In genomic region chr3:29082296-29082995, GRCm38 (mm10) we compare ENCODE assay signal across 8 mouse cellular contexts. TPM values are rescaled to one million over a fixed set of nuclear protein-coding genes. Genes with fewer than 3 reads are reported as not detected.
DNase-seq lines count a peak whose midpoint lies in the region; ATAC-seq and TF ChIP-seq lines count a peak whose summit lies in the region.

No protein-coding gene starts in this region.

- peak; percentile 19 for DNase-seq in ES-CJ7 (ENCODE audit: low read depth, low spot score)
- peak; percentile 21 to 36 for DNase-seq in adrenal gland, postnatal 36 days
- peak; percentile 24 to 37 for DNase-seq in left cerebral cortex, postnatal 14 days (ENCODE audit: low spot score in 2 of 2)
- peak; percentile 96 for DNase-seq in midbrain, embryonic 11.5 days (ENCODE audit: low spot score, missing footprints)
- peak; percentile 13 for DNase-seq in stomach, postnatal 0 days (ENCODE audit: low spot score)
- no peak for DNase-seq in MN1 (ENCODE audit: low spot score)

- no peak for TF ChIP-seq EP300 in stomach, postnatal 0 days (optimal IDR thresholded peaks at IDR 0.05)

- peak overlapping the region; percentile 88 for H3K4me2 ChIP-seq in forebrain, embryonic 16.5 days (ENCODE audit: low read length)
- H3K4me2 ChIP-seq in intestine, embryonic 16.5 days (ENCODE audit: low read depth, low read length), result peak overlapping the region; percentile 82
- peak overlapping the region; percentile 80 for H3K4me2 ChIP-seq in midbrain, embryonic 11.5 days
- H3K4me2 ChIP-seq in stomach, postnatal 0 days (replicated peaks; ENCODE audit: low read depth), result peak overlapping the region; percentile 56

- peak overlapping the region; percentile 57 for H3K4me3 ChIP-seq in forebrain, embryonic 16.5 days (replicated peaks; ENCODE audit: low read length)
- H3K4me3 ChIP-seq in intestine, embryonic 16.5 days (ENCODE audit: low read length), result peak overlapping the region; percentile 47
- peak overlapping the region; percentile 66 for H3K4me3 ChIP-seq in midbrain, embryonic 11.5 days (ENCODE audit: low read depth, low read length)
- H3K4me3 ChIP-seq in stomach, postnatal 0 days (ENCODE audit: low read depth, low read length), result peak overlapping the region; percentile 35

- H3K4me1 ChIP-seq in forebrain, embryonic 16.5 days (replicated peaks; ENCODE audit: control insufficient read depth, insufficient read depth, low read length), result peaks cover 12% of the 10 kb centered on the region
- H3K4me1 ChIP-seq in intestine, embryonic 16.5 days (ENCODE audit: control insufficient read depth, insufficient read depth, low read length), result no peaks in the 10 kb centered on the region; the same call in 1 of the 2 replicates
- H3K4me1 ChIP-seq in midbrain, embryonic 11.5 days (ENCODE audit: control insufficient read depth, insufficient read depth, low read length), result peaks cover 6% of the 10 kb centered on the region; the same call in 1 of the 2 replicates
- no peaks in the 10 kb centered on the region for H3K4me1 ChIP-seq in stomach, postnatal 0 days (replicated peaks; ENCODE audit: control insufficient read depth, insufficient read depth)

- TF ChIP-seq CTCF in stomach, postnatal 0 days (IDR thresholded peaks at IDR 0.05; ENCODE audit: low read depth), result no peak

- H3K9ac ChIP-seq in forebrain, embryonic 16.5 days (replicated peaks; ENCODE audit: low read depth, low read length), result peak overlapping the region; percentile 47
- peak overlapping the region; percentile 43; the same call in 1 of the 2 replicates for H3K9ac ChIP-seq in intestine, embryonic 16.5 days (ENCODE audit: low read depth, low read length)
- peak overlapping the region; percentile 68 for H3K9ac ChIP-seq in midbrain, embryonic 11.5 days (ENCODE audit: low read length)
- no peak overlapping the region for H3K9ac ChIP-seq in stomach, postnatal 0 days (ENCODE audit: low read length)

- intact Hi-C loops in left cerebral cortex, postnatal 14 days (cut with DNase I), result no loop called here

- H3K9me3 ChIP-seq in forebrain, embryonic 16.5 days (ENCODE audit: control insufficient read depth, low read length), result no peaks in the 10 kb centered on the region
- no peaks in the 10 kb centered on the region for H3K9me3 ChIP-seq in intestine, embryonic 16.5 days (ENCODE audit: control insufficient read depth, low read length)
- H3K9me3 ChIP-seq in midbrain, embryonic 11.5 days (ENCODE audit: control insufficient read depth, low read length), result no peaks in the 10 kb centered on the region
- H3K9me3 ChIP-seq in stomach, postnatal 0 days (ENCODE audit: control insufficient read depth, low read length), result no peaks in the 10 kb centered on the region

- peak; percentile 85 for ATAC-seq in forebrain, embryonic 16.5 days
- peak; percentile 38 for ATAC-seq in intestine, embryonic 16.5 days
- ATAC-seq in midbrain, embryonic 11.5 days (ENCODE audit: low FRiP score), result peak; percentile 94
- ATAC-seq in stomach, postnatal 0 days (ENCODE audit: low FRiP score, low TSS enrichment), result peak; percentile 38; the same call in 1 of the 2 replicates

- peaks cover 6% of the 10 kb centered on the region; the same call in 1 of the 2 replicates for H3K27me3 ChIP-seq in forebrain, embryonic 16.5 days (replicated peaks; ENCODE audit: control insufficient read depth, insufficient read depth, low read length)
- peaks cover 31% of the 10 kb centered on the region for H3K27me3 ChIP-seq in intestine, embryonic 16.5 days (replicated peaks; ENCODE audit: control insufficient read depth, insufficient read depth, low read length)
- peaks cover 3% of the 10 kb centered on the region for H3K27me3 ChIP-seq in midbrain, embryonic 11.5 days (ENCODE audit: control insufficient read depth, insufficient read depth, low read length)
- no peaks in the 10 kb centered on the region; the same call in 1 of the 2 replicates for H3K27me3 ChIP-seq in stomach, postnatal 0 days (ENCODE audit: control insufficient read depth, insufficient read depth, low read length)

- under 1% methylated on average over 50 of the region's 59 CpGs for WGBS in forebrain, embryonic 16.5 days
- under 1% methylated on average over 52 of the region's 59 CpGs for WGBS in intestine, embryonic 16.5 days
- under 1% methylated on average over 48 of the region's 59 CpGs for whole genome bisulfite sequencing in midbrain, embryonic 11.5 days
- under 1% methylated on average over 47 of the region's 59 CpGs for WGBS in stomach, postnatal 0 days

- H3K27ac ChIP-seq in forebrain, embryonic 16.5 days (ENCODE audit: low read length), result peak overlapping the region; percentile 41; the same call in 1 of the 2 replicates
- no peak overlapping the region for H3K27ac ChIP-seq in intestine, embryonic 16.5 days (ENCODE audit: low read length)
- H3K27ac ChIP-seq in midbrain, embryonic 11.5 days (ENCODE audit: low read depth, low read length), result no peak overlapping the region; the same call in 1 of the 2 replicates
- no peak overlapping the region for H3K27ac ChIP-seq in stomach, postnatal 0 days (replicated peaks)

- no peaks in the 10 kb centered on the region for H3K36me3 ChIP-seq in forebrain, embryonic 16.5 days (ENCODE audit: control insufficient read depth, insufficient read depth)
- no peaks in the 10 kb centered on the region for H3K36me3 ChIP-seq in intestine, embryonic 16.5 days (ENCODE audit: control insufficient read depth, insufficient read depth, low read length)
- H3K36me3 ChIP-seq in midbrain, embryonic 11.5 days (ENCODE audit: control insufficient read depth, insufficient read depth, low read length), result no peaks in the 10 kb centered on the region
- no peaks in the 10 kb centered on the region for H3K36me3 ChIP-seq in stomach, postnatal 0 days (ENCODE audit: control insufficient read depth, insufficient read depth, low read length)

RNA-seq across cellular contexts. Expression of gene Egfem1, which starts 0.6 kb away (rescaled TPM):
- total RNA-seq in adrenal gland, postnatal 36 days (2021), result under 1 TPM in 1 of 2 experiments, not detected in 1; 0.36 TPM
- polyA plus RNA-seq in forebrain, embryonic 16.5 days (2015; fragmentation: Nextera tagmentation; extraction: Ambion mirVana), result 4.0 and 7.4 TPM in 2 replicates
- 0.33 and 0.50 TPM in 2 replicates for polyA plus RNA-seq in intestine, embryonic 16.5 days (2015; fragmentation: Nextera tagmentation; extraction: Ambion mirVana)
- total RNA-seq in left cerebral cortex, postnatal 14 days (2021), result 10 to 100 TPM; 12.1 to 14.1 TPM
- 14.7 TPM in 2 replicates for polyA plus RNA-seq in midbrain, embryonic 11.5 days (2014; fragmentation: Nextera tagmentation; extraction: Ambion mirVana)
- 0.16 and 0.21 TPM in 2 replicates for polyA plus RNA-seq in stomach, postnatal 0 days (2015; fragmentation: Nextera tagmentation; extraction: Ambion mirVana)

Comparison
In these comparisons a context has a peak if more than half of its experiments do, and no peak if none do; other contexts are left out.
1. ATAC-seq: peak in every context shown above with its lines; median percentile 94 in midbrain, embryonic 11.5 days; 85 in forebrain, embryonic 16.5 days; 38 in intestine, embryonic 16.5 days; 38 in stomach, postnatal 0 days.